Mouse (Mus musculus) embryonic stem cell, embryonic (primary cell): ENCODE measurements around the gene Marc1.

Experiments used
- CTCF ChIA-PET, 4 experiments: fragments of 300-600 bp in 2 of 4; fragments of 350-600 bp in 2 of 4; sonication (Branson Sonifier 250); formaldehyde crosslinking; loops; one replicate each; lab custom pipeline; 2022; ENCODE audit warnings: inconsistent platforms in 2 of 4; lab: Charles Lee
- POLR2A ChIA-PET, 4 experiments: fragments of 300-600 bp in 2 of 4; fragments of 350-600 bp in 2 of 4; sonication (Branson Sonifier 250); formaldehyde crosslinking; loops; one replicate each; lab custom pipeline; 2022; ENCODE audit warnings: antibody characterized with exemption in 4 of 4, inconsistent platforms in 1 of 4; lab: Charles Lee

Marc1 gene

DNA sequence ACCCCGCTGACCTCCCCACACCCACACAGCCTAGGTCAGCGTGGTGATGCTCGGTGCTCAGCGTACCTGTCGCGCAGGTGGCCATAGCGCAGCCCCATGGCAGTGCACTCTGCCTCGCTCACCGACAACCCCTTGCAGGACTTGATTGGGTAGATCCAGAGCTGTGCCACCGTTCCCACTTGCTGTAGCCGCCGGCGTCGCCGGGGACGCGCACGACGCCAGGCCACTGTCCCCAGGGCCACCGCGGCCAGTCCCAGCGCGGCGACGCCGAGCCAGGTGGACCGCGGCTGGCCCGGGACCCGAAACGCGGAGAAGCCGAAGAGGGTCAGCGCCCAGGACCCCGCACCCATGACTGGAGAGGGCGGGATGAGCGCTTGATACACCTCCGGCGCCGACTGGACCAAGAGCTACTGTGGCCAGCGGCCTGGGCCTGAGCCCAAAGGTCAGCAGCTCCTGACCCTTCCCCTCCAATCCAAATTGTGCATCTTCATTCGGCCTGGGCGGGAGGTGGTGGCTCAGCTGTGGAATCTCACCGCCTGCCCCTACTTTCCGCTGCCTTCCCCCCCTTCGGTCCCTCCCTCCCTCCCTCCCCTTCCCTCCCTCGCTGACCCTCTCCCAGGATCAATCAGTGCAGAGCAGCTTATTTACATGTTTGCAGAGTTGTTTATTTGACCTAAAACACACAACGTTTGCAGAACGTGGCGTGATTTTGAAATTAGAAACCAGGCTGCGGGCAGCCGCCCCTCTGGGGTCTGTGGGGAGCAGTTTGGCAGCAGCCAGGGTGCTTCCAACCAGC is at the start of gene Marc1:
Marc1 (minus strand) TSS at position 534 of the 796 bp plus-strand sequence.
- POLR2A ChIA-PET = interaction anchor here in 2 of 4 experiments (0.6 to 1.8 kb wide), 4 partner anchors 13 to 23 kb away, joined by 3 to 5 read pairs (median 4); no protein-coding TSS in a partner anchor
- CTCF ChIA-PET = interaction anchor here (0.5 to 3.7 kb wide), 9 partner anchors 13 to 592 kb away, joined by 3 to 23 read pairs (median 3); no protein-coding TSS in a partner anchor

DNA sequence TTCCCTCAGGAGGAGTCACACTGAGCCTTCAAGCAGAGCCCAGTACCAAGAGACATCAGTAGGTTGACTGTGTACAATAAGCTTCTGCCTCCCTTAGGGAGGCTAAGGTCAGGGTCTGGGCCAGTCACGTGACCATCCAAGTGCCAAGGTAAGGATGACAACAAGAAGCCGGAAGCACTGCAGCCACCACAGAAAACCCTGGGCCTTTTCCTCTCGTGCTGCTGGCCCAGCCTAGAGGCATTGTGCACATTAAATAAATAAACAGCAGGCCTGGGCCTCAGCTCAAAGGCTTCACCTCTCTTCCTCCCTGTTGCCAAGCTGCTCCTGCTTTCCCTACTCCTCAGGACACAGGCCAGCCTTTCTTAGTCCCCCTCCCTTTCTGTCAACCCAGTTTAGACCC is 49.2 kb upstream of the Marc1 start:
- ChIA-PET CTCF (interaction anchor here in 1 of 4 experiments (1.2 kb wide), 1 partner anchor 35 kb away, joined by 3 read pairs; no protein-coding TSS in a partner anchor), POLR2A (interaction anchor here in 2 of 4 experiments (1.0 to 1.9 kb wide), 6 partner anchors 9 to 34 kb away, joined by 3 to 7 read pairs (median 3); no protein-coding TSS in a partner anchor)

DNA sequence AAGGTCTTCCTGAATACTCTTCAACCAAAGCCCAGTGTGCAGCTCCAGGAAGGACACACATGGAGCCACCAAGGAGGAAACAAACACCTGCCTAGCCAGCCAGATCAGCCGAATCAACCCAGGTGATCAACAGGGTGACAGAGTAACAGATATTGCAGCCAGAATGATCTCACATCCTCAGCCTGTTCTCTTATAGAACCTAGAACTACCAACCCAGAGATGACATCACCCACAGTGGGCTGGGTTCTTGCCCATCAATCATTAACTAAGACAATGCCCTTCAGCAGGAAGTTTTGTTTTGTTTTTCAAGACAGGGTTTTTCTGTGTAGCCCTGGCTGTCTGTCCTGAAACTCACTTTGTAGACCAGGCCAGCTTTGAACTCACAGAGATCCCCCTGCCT is 47.1 kb upstream of the Marc1 start:
- POLR2A ChIA-PET = interaction anchor here in 2 of 4 experiments (0.6 to 1.9 kb wide), 4 partner anchors 20 to 1799 kb away, joined by 3 to 7 read pairs (median 4); no protein-coding TSS in a partner anchor

DNA sequence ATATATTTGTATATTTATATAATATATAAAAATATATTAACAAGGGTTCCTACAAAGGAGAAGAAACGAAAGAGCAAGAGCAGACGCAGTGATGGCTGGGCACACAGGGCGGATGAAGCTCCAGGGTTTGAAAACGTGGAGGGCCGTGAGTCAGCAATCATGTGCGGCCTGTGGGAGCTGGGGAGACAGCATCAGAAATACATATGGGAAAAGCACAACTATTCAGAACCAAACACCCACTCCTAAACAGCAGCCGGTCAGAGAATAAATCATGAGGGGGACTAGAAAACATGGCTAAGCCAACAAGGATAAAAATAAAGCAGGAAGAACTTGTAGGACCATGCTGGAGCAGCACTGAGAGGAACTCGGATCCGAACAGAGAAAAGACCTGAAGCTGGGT is 46.1 kb upstream of the Marc1 start:
- ChIA-PET POLR2A (no interaction called here), CTCF (interaction anchor here in 1 of 4 experiments (1.6 kb wide), 1 partner anchor 33 kb away, joined by 9 read pairs; no protein-coding TSS in a partner anchor)

More for the DNA sequence above, 47.1 kb upstream of the Marc1 start:
- CTCF ChIA-PET = interaction anchor here in 2 of 4 experiments (0.7 to 1.6 kb wide), 3 partner anchors 20 to 60 kb away, joined by 3 to 9 read pairs (median 5); no protein-coding TSS in a partner anchor

DNA sequence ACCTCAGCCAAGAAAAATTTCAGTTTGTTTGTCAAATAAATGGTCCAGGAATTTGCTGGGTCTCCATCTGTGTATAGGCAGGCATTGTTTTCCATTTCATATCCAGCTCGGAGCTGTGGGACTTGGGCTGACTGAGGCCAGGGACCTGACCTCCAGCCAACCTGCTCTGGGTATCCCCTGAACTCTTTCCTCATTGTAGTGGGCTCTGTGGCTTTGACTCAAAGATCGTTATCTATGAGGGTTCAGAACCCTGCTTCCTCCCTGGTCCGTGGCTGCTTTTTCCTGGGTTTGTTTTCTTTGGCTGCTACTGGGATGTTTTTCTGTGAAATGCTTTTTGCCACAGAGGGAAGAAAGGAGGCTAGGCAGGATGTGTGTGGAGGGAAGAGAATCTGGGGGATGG is 42.8 kb upstream of the Marc1 start:
- POLR2A ChIA-PET = interaction anchor here in 3 of 4 experiments (0.6 to 5.5 kb wide), 16 partner anchors 9 to 1273 kb away, joined by 3 to 87 read pairs (median 6); partner anchors contain the start of genes C130074G19Rik (in 3 of the 3) and Rab3gap2 (in 1 of the 3)
- CTCF ChIA-PET = interaction anchor here (0.5 to 5.2 kb wide), 39 partner anchors 9 to 1277 kb away, joined by 3 to 96 read pairs (median 4); partner anchors contain the start of genes C130074G19Rik (in 1 of the 4) and Rab3gap2 (in 1 of the 4)

DNA sequence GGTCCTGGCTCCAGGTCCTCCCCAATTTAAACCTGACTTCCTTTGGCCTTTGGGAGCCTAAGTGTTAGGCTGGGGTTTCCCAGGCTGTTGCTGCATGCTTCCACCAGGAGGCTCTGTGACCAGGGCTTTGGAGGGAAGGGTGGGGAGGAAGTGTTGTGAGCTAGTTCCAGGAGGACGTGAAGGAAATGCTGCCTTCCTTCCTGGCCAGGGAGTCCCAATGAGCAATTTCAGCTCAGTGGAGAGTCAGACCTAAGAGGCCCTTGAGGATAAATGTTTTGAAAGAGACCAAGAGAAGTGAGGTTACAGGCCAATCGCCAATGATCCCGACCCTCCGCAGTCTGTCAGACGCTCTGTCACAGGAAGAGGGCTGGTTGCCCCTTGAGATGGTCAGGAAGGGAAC is 42.2 kb upstream of the Marc1 start:
- ChIA-PET CTCF (interaction anchor here (0.5 to 5.2 kb wide), 44 partner anchors 9 to 1278 kb away, joined by 3 to 96 read pairs (median 4); partner anchors contain the start of genes C130074G19Rik (in 1 of the 4) and Rab3gap2 (in 1 of the 4)), POLR2A (interaction anchor here in 3 of 4 experiments (0.6 to 5.5 kb wide), 24 partner anchors 9 to 1274 kb away, joined by 3 to 87 read pairs (median 5); partner anchors contain the start of genes C130074G19Rik (in 3 of the 3) and Rab3gap2 (in 1 of the 3))

DNA sequence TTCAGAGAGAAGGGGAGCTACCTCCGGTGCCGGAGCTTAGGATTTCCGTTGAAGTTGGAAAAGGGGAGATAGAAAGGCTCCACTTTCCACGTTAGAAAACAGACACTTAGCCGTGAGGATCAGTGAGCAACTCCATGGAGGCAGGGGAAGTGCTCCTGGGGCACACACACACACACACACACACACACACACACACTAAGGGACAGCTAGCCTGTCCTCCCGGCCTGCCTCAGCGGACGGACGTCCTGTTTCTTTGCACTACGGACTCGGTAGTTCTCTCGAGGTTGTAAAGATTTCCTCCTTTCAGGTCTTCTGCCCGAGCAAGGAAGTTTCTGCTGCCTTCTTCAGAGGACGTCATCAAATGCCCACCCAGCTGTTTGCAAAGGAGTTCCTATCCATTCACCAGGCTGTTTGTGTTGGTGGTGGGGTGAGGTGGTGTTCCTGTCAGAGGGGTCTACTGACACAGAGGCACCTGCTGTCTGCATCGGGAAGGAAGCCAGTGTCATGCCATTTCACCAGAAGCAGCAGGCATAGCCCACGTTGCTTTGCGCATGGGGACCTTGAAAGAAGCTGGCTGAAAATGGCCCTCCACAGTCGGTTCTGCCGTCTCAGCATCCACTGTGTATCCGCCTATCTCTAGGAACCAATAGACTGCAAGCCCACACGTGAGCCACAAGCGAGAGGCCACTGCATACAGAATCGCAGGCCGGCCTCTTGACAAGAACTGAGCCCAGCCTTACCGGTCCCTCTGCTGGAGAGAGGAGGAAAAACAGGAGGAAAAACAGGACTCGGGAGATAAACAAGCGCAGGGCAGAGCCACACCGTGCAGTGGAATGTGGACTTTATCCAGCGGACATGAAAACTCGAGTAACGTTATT is 40.9 kb upstream of the Marc1 start:
- ChIA-PET CTCF (interaction anchor here (0.6 to 5.2 kb wide), 30 partner anchors 11 to 681 kb away, joined by 3 to 96 read pairs (median 4); partner anchors contain the start of genes C130074G19Rik (in 1 of the 4) and Rab3gap2 (in 1 of the 4)), POLR2A (interaction anchor here (0.6 to 5.5 kb wide), 35 partner anchors 8 to 477 kb away, joined by 3 to 87 read pairs (median 4); partner anchors contain the start of genes C130074G19Rik (in 2 of the 4), Iars2 (in 1 of the 4) and Rab3gap2 (in 1 of the 4))

DNA sequence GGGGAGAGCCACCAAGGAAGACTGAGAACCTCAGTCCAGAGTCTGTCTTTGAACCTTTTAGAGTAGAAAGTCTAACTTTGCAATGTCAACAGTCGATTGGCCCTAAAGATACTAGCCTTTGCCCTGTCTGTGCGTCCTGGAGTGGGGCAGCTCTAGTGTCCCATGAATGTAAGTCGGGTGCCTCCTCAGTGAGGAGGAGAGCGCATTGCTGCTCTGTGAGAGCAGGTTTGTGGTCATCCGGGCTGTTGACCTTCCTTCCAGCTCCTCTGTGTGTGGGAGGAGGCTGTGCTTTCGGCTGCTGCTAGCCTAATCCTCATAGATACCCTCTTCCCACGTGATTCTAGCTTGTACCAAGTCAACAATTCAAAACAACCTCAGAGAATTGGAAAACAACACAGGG is 40.1 kb upstream of the Marc1 start:
- CTCF ChIA-PET = interaction anchor here (0.6 to 5.2 kb wide), 20 partner anchors 10 to 358 kb away, joined by 3 to 96 read pairs (median 4); no protein-coding TSS in a partner anchor

DNA sequence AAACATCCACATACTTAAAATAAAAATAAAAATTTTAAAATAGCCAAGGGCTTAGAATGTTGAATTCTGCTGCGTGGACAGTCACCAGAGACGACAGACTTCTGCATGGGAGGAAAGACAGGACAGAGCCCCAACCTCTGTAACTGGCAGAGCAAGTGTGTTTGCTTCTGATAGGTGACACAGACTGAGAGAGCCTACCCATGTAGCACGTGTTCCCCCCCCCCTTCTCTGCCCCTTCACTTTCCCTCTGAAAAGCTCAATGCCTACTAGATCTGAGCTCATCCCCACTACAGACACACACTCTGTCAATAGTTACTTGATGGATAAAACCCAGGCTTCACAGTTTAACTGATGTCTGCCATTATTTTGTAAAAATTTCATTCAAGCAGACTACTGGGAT is 35.9 kb upstream of the Marc1 start:
- CTCF ChIA-PET = interaction anchor here in 3 of 4 experiments (0.6 to 1.5 kb wide), 3 partner anchors 21 to 1875 kb away, joined by 4 to 6 read pairs (median 5); no protein-coding TSS in a partner anchor
- POLR2A ChIA-PET = interaction anchor here in 3 of 4 experiments (0.5 to 8.6 kb wide), 8 partner anchors 10 to 346 kb away, joined by 3 to 99 read pairs (median 11); no protein-coding TSS in a partner anchor

More for the DNA sequence above, 40.1 kb upstream of the Marc1 start:
- POLR2A ChIA-PET = interaction anchor here (0.6 to 5.5 kb wide), 29 partner anchors 9 to 478 kb away, joined by 3 to 87 read pairs (median 4); partner anchors contain the start of genes C130074G19Rik (in 2 of the 4), Iars2 (in 1 of the 4) and Rab3gap2 (in 1 of the 4)

DNA sequence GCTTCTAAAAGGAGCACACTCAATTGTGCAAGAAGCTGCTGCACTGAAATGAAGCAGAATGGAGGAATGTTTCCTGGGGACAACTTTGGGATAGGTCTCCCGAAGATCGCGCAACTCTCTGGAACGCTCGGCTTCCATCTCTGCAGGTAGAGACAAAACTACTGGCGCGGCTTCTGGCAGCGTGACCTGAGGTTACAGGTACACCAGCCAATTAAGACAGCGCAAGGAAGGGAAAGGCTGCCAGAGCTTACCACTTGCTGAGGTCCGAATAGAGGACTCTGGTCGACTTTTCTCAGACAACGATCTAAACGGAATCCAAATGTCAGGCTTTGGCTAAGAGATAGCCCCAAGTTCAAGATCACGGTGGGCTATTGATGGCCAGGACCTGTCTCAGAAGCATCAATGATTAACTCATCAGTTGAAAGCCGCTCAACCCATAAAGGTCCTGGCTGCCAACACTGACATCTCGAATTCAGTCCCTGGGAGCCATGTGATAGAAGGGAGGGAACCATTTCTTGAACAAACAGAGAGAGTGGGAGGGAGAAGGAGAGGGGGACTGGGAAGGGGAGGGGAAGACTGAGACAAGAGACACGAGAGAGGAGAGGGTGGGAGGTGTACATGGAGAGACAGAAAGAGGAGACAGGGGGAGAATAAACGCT is 35.1 kb upstream of the Marc1 start, which contains the start of gene Marc2:
Marc2 (minus strand) TSS at position 360 of the 659 bp plus-strand sequence.
- ChIA-PET POLR2A (interaction anchor here (0.5 to 8.6 kb wide), 22 partner anchors 9 to 370 kb away, joined by 3 to 99 read pairs (median 5); partner anchors contain the start of genes C130074G19Rik (in 1 of the 4) and Rab3gap2 (in 1 of the 4)), CTCF (interaction anchor here (0.6 to 3.1 kb wide), 9 partner anchors 10 to 105 kb away, joined by 3 to 40 read pairs (median 6); no protein-coding TSS in a partner anchor)

DNA sequence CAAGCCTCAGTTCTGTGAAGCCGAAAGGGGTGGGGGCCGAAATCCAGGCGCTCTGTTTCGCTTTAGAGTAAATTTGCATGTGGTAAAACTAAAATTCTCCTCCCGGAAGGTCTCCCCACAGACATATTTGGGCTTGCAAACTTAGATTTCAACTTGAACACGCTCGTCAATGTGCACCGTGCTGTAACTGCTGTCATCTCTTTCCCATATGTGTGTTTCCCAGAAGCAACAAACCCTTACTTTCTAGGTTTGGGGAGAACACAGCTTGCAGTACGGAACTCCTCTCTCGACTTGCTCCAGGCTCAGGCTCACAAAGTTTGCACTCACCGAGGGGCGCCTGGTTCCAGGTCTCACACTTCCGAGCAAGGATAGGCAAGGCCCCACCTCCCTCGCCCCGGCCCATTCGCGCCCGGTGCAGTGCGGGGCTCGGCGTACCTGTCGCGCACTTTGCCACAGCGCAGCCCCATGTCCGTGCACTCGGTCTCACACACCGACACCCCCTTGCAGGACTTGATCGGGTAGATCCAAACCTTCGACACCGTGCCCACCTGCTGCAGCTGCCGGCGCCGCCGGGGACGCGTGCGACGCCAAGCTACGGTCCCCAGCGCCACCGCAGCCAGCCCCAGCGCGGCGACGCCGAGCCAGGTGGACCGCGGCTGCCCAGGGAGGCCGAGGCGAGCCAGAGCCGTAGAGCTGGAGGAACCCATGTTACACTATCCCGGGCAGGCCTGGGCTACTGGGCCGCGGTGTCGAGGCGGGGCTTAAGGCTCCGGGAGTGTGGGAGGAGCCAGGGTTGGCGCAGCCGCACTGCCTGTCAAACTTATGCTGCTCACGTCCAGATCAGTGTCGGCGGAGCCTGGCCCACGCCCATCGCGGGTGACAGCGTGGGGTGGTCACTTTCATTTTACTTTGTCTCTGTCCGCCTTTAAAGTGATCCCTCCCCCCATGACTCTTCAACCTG is 34.3 kb upstream of the Marc1 start:
- ChIA-PET CTCF (interaction anchor here (0.5 to 3.1 kb wide), 16 partner anchors 8 to 451 kb away, joined by 3 to 40 read pairs (median 4); no protein-coding TSS in a partner anchor), POLR2A (interaction anchor here (0.7 to 8.6 kb wide), 27 partner anchors 8 to 484 kb away, joined by 3 to 99 read pairs (median 5); partner anchors contain the start of genes C130074G19Rik (in 1 of the 4), Iars2 (in 1 of the 4) and Rab3gap2 (in 1 of the 4))

DNA sequence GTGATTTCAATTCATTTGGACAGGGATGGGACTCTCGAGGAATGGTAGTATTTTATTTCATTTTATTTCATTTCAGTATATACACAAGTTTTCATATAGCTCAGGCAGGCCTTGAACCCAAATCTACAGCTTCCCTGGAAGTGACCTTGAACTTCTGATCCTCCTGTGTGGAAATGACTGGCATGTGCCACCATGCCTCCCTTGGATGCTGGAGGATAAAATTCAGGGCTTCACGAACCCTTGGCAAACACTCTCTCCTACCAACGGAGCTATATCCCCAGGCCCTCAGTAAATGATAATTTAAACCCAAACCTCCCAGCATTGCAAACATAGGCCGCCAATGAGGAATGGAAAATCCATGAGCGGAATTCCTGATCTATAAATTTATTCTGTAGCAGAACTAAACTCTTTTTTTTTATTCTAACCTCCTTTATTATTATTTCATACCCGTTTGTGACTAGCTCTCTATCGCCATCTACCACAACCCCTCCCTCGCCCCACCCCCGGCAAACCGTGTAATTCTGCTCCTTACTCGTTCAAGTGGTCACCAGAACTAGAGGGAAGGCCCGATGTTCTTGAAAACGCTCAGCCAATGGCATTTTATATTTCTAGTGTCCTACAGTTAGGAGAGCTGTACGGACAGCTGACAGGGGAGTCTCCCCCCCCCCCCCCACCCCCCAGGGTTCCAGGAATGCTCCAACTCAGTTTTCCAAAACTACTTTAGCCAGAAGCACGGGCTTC is 33.4 kb upstream of the Marc1 start:
- CTCF ChIA-PET = interaction anchor here (0.5 to 3.1 kb wide), 14 partner anchors 8 to 450 kb away, joined by 3 to 40 read pairs (median 6); no protein-coding TSS in a partner anchor
- POLR2A ChIA-PET = interaction anchor here in 3 of 4 experiments (0.6 to 8.6 kb wide), 24 partner anchors 7 to 1814 kb away, joined by 3 to 99 read pairs (median 5); partner anchors contain the start of genes C130074G19Rik (in 1 of the 3), Iars2 (in 1 of the 3) and Rab3gap2 (in 1 of the 3)

DNA sequence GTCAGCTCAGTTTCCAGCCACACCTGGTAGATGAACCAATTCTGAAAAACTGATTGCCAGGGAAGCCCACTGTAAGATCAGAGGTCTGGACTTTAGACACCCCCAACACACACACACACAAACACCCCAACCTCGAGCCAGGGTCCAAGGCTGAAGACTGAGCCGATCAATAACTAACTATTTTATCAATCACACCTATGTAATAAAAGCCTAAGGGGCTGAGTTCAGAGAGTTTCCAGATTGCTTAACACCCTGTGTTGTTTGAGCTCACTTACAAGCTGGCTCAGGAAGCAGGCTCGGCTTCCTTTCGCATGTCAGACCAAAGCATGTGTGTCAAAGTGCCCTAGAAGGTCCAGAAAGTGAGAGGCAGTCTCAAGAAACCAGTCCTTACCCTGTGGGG is 26.5 kb upstream of the Marc1 start:
- CTCF ChIA-PET = interaction anchor here in 3 of 4 experiments (0.6 to 10.7 kb wide), 4 partner anchors 12 to 20 kb away, joined by 3 to 71 read pairs (median 33); no protein-coding TSS in a partner anchor
- POLR2A ChIA-PET = interaction anchor here in 2 of 4 experiments (0.9 to 7.2 kb wide), 8 partner anchors 9 to 135 kb away, joined by 3 to 92 read pairs (median 14); partner anchors contain the start of gene Marc2 (in 1 of the 2)

DNA sequence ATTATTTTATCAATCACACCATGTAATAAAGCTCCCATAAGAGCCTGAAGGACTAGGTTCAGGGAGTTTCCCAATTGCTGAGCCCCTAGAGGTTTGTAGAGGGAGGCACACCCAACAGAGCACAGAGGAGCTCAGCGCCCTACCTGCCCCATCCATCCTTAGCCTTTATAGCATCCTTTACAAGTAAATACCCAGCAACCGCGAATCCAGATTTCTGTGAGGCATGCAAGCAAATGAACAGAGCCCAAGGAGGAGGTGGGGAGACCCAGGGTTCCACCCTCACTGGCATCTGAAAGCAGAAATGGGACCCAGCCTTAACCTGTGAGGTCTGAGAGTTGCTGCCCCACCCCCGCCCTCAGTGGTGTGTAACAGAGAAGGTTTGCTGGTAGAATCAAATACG is 25.2 kb upstream of the Marc1 start:
- POLR2A ChIA-PET = interaction anchor here (0.6 to 7.2 kb wide), 19 partner anchors 8 to 1870 kb away, joined by 3 to 92 read pairs (median 3); partner anchors contain the start of genes Iars2 (in 1 of the 4) and Marc2 (in 1 of the 4)
- CTCF ChIA-PET = interaction anchor here (0.5 to 10.7 kb wide), 16 partner anchors 8 to 587 kb away, joined by 3 to 71 read pairs (median 4); partner anchors contain the start of gene Marc2 (in 2 of the 4)
